Mouse (Mus musculus): Measurements from ENCODE around the gene Atp6v1b1.

DNA sequence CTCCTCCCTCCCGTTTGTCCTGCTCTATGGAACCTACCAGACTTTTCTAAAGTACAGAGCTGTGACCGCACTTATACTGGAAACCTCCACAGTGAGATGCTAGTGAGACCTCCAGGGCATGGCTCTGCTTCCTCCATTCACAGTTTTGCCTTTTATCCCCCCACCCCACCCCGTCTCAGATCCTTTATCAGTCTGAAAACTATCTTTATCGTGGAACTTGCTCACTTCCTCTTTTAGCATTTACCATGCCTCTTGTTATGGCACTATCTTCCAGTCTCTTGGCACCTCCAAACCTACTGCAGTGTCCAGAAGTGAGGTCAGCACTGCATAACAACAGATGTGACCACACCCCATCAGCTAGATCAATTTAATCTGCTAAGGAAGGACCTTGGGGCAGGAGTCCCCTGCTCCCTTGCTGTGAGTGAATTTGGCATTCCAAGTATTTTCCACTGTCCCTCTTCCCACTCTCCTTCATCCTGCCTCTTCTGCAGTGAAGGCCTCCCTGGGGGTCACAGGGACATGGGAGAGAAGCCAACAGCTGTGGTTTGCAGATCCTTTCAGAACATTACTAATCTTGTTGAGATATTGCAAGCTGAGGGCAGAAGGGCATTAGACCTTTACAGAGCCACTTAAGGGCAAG is 48.6 kb downstream of the Atp6v1b1 start:
- TF ChIP-seq POLR2A (IDR thresholded peaks at IDR 0.05; ENCODE audit: insufficient read depth, low read depth, low read length), result no peak
- TF ChIP-seq CTCF (IDR thresholded peaks at IDR 0.05; ENCODE audit: insufficient read depth, low read depth, low read length), result no peak
